Mouse (Mus musculus) liver, embryonic 16.5 days (tissue): ENCODE results near the gene Wwtr1. TPM values are rescaled to one million over a fixed set of nuclear protein-coding genes. Genes with fewer than 3 reads are reported as not detected.

Source experiments
- ATAC-seq: fragments of 200-750 bp; cut with Nextera tagmentation; 2 replicates; pipeline ENCODE4 v1.8.0; 2017; ENCODE audit warnings: low read depth, mild to moderate bottlenecking, moderate number of reproducible peaks, moderate library complexity
- H3K27ac ChIP-seq: fragments of 300-500 bp; sonication (generic); 2 replicates; pipeline ENCODE4 v1.5.1; 2014; ENCODE audit warnings: mild to moderate bottlenecking, low read length
- H3K27me3 ChIP-seq: fragments of 300-500 bp; sonication (generic); 2 replicates; pipeline ENCODE4 v1.6.1; 2014; ENCODE audit warnings: low read depth, low read length, mixed read lengths; ENCODE audit not compliant: control insufficient read depth, insufficient read depth
- H3K36me3 ChIP-seq: fragments of 300-500 bp; sonication (generic); 2 replicates; pipeline ENCODE4 v1.6.1; 2014; ENCODE audit warnings: mild to moderate bottlenecking; ENCODE audit not compliant: control insufficient read depth, insufficient read depth
- H3K4me1 ChIP-seq: fragments of 300-500 bp; sonication (generic); 2 replicates; pipeline ENCODE4 v1.6.1; 2014; ENCODE audit warnings: low read depth, low read length, mixed read lengths; ENCODE audit not compliant: control insufficient read depth
- H3K4me2 ChIP-seq: fragments of 300-500 bp; sonication (generic); 2 replicates; pipeline ENCODE4 v1.6.1; 2014; ENCODE audit warnings: low read depth, low read length, mixed read lengths
- H3K4me3 ChIP-seq: fragments of 300-500 bp; sonication (generic); 2 replicates; pipeline ENCODE4 v1.5.1; 2014; ENCODE audit warnings: low read depth, mild to moderate bottlenecking, low read length
- H3K9ac ChIP-seq: fragments of 300-500 bp; sonication (generic); 2 replicates; pipeline ENCODE4 v1.6.1; 2014; ENCODE audit warnings: low read depth, low read length
- H3K9me3 ChIP-seq: fragments of 300-500 bp; sonication (generic); replicated peaks from 2 replicates; pipeline ENCODE4 v1.6.1; 2016; ENCODE audit warnings: low read length; ENCODE audit not compliant: control insufficient read depth
- WGBS: fragments of 180-500 bp; shearing (Covaris S2); extraction: QIAGEN DNeasy Blood & Tissue Kit; methylation state at CpG from one replicate; pipeline ENCODE4 v1.1.7; 2014; ENCODE audit not compliant: insufficient replicate concordance; 5-methylcytosine and 5-hydroxymethylcytosine counted together
- polyA plus RNA-seq: library from polyadenylated mRNA; unstranded; fragments of >200 nt; fragmentation: Nextera tagmentation; extraction: Ambion mirVana; gene quantifications from 2 replicates; pipeline ENCODE4 v1.2.1, GENCODE M21; 2015

The Wwtr1 gene
- polyA plus RNA-seq, 1 experiment from 2014 or later, result 1.5 TPM

DNA sequence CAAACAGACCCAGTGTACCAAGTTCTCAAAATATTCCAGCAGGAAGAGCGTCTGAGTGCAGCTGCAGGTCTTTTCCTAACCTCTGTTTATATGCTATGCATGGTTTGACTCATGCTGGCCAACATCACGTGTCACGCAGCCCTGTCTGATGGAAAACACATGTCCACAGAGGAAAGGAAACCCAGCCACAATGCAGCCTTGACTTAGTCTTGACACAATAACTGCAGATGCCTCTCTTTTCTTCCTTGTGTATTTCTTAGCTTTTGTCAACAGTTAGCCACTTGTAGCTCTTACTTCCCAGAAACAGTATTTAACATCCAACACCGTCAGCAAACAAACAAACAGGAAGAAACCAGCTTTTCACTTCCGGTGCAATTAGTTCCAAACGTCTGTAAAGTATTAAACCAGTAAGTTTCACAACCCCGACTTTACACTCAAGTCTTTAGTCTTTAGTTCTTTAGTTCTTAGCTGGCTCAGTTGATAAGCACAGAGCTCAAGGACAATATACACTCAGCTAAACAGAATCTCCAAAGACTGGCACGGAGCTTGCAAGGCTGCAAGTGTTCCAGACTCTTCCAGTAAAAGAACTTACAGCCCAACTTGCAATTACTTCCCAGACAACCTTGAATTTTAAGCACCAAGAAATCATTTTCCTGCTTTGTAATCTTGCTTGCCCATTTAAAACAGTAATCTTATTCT, 88.1 kb downstream of the Wwtr1 start:
- Histone ChIP-seq H3K27ac (no peak overlapping the region), H3K27me3 (no peaks in the 10 kb centered on the region), H3K4me3 (no peak overlapping the region), H3K9me3 (no peaks in the 10 kb centered on the region), H3K36me3 (no peaks in the 10 kb centered on the region), H3K4me1 (no peaks in the 10 kb centered on the region), H3K9ac (no peak overlapping the region), H3K4me2 (no peak overlapping the region)
- no peak for ATAC-seq
- WGBS, result 41% methylated on average over 8 of the region's 8 CpGs

DNA sequence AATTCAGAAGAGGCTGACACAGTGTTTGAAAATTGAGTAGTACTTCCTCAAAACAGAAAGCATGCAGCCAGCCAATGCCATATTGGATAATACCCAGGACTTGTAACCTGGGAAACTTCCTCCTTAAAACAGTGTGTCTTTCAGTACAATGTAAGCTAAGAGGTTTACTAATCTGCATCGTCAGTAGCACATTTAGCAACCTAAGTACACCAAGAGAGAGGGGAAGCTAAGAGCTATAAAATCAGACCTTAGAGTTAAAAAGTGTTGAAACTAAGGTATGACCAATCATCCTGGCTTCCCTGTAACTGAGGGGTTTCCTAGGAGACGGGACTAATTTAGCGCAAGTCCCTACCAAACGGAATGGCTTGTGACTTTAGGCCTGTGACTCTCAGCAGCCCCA, 89.6 kb downstream of the Wwtr1 start:
- Histone ChIP-seq H3K27me3 (no peaks in the 10 kb centered on the region), H3K9me3 (no peaks in the 10 kb centered on the region), H3K4me2 (no peak overlapping the region), H3K4me3 (no peak overlapping the region), H3K9ac (no peak overlapping the region), H3K36me3 (no peaks in the 10 kb centered on the region), H3K27ac (no peak overlapping the region), H3K4me1 (no peaks in the 10 kb centered on the region)
- ATAC-seq, result no peak
- 68% methylated on average over 4 of the region's 4 CpGs for WGBS

DNA sequence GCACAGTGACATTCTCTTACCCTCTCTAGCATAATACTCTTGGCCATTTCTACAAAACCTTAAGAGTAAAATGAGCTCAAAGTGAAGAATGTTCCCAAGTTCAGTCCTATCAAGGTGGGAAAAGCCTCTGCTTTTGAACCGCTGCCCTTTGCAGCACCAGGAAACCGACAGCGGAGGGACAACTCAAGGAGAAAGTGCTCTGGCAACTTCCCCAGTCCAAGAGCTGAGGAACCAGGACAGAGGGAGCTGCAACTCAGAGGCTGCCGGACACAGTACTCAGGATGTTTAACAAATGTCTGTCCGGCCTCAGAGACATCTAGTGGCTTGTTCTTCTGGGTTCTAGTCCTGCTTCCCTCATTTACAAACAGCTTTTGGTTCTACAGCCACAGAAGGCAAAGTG, 93.7 kb downstream of the Wwtr1 start:
- H3K36me3 ChIP-seq, result no peaks in the 10 kb centered on the region
- no peaks in the 10 kb centered on the region for H3K4me1 ChIP-seq
- H3K9ac ChIP-seq, result no peak overlapping the region
- no peaks in the 10 kb centered on the region for H3K9me3 ChIP-seq
- WGBS, result 70% methylated on average over 5 of the region's 5 CpGs
- no peak overlapping the region for H3K27ac ChIP-seq
- ATAC-seq, result no peak
- H3K4me2 ChIP-seq, result no peak overlapping the region
- H3K4me3 ChIP-seq, result no peak overlapping the region
- H3K27me3 ChIP-seq, result no peaks in the 10 kb centered on the region

DNA sequence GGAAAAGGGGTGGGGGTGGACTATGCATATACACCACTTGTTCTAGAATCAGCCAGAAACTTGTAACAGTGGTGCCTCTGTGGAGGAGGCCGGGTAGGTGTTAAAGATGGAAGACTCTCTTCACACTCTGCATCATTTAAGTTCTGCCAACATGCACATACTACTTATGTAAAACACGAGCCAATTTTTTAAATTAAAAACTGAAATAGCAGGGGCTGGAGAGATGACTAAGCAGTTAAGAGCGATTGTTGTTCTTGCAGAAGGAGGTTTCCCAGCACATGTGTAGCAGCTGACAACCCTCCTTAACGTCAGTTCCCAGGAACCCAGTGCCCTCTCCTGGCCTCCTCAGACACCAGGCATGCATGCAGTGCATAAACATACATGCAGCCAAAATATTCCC, 95.1 kb downstream of the Wwtr1 start:
- Histone ChIP-seq H3K27me3 (no peaks in the 10 kb centered on the region), H3K4me1 (no peaks in the 10 kb centered on the region), H3K27ac (no peak overlapping the region), H3K4me3 (no peak overlapping the region), H3K36me3 (no peaks in the 10 kb centered on the region), H3K4me2 (no peak overlapping the region), H3K9ac (no peak overlapping the region), H3K9me3 (no peaks in the 10 kb centered on the region)
- WGBS, result 55% methylated on average over 4 of the region's 4 CpGs
- ATAC-seq, result no peak

DNA sequence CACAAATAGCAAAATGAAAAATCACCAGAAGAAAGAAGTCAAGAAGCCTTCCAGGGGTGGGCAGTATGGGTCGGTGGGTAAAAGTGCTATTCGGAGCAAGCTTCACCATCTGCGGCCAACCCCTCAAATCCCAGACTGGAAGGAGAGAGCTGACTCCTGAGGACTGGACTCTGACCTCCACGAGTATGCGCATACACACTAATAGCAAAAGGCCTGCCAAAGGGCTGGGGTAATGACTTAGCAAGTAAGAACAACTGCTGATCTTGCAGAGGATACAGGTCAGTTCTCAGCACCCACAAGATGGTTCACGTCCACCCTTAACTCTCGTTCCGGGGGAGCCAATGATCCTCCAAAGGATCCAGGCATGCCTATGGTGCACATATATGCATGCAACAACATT, 101.3 kb downstream of the Wwtr1 start:
- no peak overlapping the region for H3K4me3 ChIP-seq
- no peak for ATAC-seq
- H3K9ac ChIP-seq, result no peak overlapping the region
- H3K36me3 ChIP-seq, result no peaks in the 10 kb centered on the region
- WGBS, result 68% methylated on average over 8 of the region's 8 CpGs
- H3K9me3 ChIP-seq, result no peaks in the 10 kb centered on the region
- H3K4me1 ChIP-seq, result no peaks in the 10 kb centered on the region
- no peak overlapping the region for H3K27ac ChIP-seq
- H3K27me3 ChIP-seq, result no peaks in the 10 kb centered on the region
- H3K4me2 ChIP-seq, result no peak overlapping the region

DNA sequence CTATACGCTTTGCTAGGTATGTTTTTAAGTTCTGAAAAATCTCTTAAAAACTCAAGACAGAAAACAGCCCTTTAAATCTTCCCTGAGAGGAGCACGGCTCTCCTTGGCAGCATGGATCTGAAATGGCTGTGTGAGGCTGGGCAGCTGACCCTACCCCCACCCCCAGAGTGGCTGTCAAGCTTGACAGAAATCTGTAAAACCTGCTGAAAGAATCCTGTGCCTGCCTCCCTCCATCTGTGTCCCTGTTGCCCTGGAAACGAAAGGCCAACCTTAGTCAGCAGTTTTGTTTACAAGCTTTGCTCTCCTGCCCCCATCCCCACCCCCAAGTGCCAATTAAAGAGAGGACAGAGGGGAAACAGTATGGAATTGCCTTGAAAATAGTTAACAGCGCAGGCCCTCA, 103.3 kb downstream of the Wwtr1 start:
- H3K27me3 ChIP-seq, result no peaks in the 10 kb centered on the region
- H3K4me1 ChIP-seq, result no peaks in the 10 kb centered on the region
- H3K9me3 ChIP-seq, result no peaks in the 10 kb centered on the region
- no peak overlapping the region for H3K4me3 ChIP-seq
- H3K4me2 ChIP-seq, result no peak overlapping the region
- WGBS, result 57% methylated on average over 4 of the region's 4 CpGs
- H3K27ac ChIP-seq, result no peak overlapping the region
- no peak for ATAC-seq
- no peaks in the 10 kb centered on the region for H3K36me3 ChIP-seq
- H3K9ac ChIP-seq, result no peak overlapping the region

DNA sequence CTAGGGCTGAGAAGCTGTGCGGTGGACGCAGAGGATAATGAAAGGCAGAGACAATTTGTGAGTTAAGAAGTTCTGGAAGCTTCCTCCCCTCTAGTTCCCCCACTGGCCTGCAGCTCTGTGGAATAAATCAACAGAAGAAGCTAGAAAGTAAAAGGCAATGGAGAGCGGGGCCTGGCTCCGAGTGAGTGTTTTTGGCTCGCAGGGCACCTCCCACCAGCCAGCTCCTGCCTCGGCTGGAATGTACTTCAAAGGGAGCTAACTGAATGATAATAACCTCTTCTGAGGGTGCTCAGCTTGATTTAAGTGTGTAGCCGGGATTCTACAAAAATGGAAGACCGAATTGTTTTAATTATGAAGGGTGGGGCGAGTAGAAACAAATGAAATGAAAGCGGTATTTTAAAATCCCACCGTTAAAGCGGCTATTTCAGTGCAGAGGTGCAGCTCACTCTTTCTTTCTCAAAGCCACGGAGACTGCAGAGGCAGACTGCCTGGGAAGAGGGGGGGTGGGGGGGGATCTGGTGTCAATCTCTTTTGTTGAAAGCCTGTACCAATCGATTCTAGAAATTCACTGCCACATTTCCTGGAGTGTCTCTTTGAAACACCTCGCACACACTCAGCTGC, 104.6 kb downstream of the Wwtr1 start:
- WGBS, result 19% methylated on average over 15 of the region's 15 CpGs
- Histone ChIP-seq H3K4me3 (no peak overlapping the region), H3K4me1 (no peaks in the 10 kb centered on the region), H3K27ac (no peak overlapping the region), H3K36me3 (no peaks in the 10 kb centered on the region), H3K4me2 (no peak overlapping the region), H3K27me3 (no peaks in the 10 kb centered on the region), H3K9me3 (no peaks in the 10 kb centered on the region), H3K9ac (no peak overlapping the region)
- ATAC-seq, result no peak

DNA sequence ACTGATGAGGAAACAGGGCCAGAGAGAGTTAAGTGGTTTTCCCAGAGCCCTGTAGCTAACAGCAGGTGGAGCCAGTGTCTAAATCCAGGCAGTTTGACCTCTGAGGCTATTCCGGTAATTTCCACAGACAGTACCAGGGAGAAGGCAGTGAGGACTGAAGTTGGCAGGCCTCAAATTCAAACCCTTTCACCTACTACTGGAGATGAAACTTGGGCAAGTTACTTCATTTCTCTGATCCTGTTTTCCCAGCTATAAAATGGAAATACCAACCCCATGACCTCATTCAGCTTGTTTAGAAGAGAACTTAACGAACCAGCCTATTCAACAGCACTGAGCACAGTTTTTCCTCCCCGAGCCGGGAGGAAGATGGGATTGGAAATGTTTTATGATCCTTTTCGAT, 105.4 kb downstream of the Wwtr1 start:
- Histone ChIP-seq H3K9ac (no peak overlapping the region), H3K27ac (no peak overlapping the region), H3K27me3 (no peaks in the 10 kb centered on the region), H3K4me1 (no peaks in the 10 kb centered on the region), H3K9me3 (no peaks in the 10 kb centered on the region), H3K4me3 (no peak overlapping the region), H3K36me3 (no peaks in the 10 kb centered on the region), H3K4me2 (no peak overlapping the region)
- no peak for ATAC-seq
- WGBS, result 35% methylated on average over 5 of the region's 5 CpGs

DNA sequence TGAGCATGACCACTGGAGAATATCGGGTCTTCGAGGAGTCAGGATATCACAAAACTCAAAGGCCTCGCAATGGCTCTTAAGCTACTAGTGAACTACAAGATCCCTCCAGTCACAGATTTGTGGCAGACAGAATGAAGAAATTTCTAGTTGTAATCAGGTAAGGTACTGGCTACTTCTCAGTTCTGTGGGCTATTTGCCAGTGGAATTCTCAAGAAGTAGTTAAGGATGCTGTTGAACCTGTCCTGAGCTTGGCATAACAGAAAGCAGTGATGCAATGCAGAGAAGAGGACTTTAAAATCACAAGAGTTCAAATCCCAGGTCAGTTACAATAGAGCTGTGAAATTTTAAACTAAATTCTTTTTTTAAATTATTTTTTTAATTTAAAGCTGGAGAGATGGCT, 106.4 kb downstream of the Wwtr1 start:
- no peaks in the 10 kb centered on the region for H3K4me1 ChIP-seq
- no peak overlapping the region for H3K27ac ChIP-seq
- no peak overlapping the region for H3K4me3 ChIP-seq
- no peaks in the 10 kb centered on the region for H3K9me3 ChIP-seq
- no peaks in the 10 kb centered on the region for H3K27me3 ChIP-seq
- no peaks in the 10 kb centered on the region for H3K36me3 ChIP-seq
- 77% methylated on average over 3 of the region's 3 CpGs for WGBS
- no peak overlapping the region for H3K4me2 ChIP-seq
- no peak overlapping the region for H3K9ac ChIP-seq
- no peak for ATAC-seq
